Mouse (Mus musculus): ENCODE measurements at regions not wholly inside any gene's neighbourhood (a gene's known extent, or its start where the extent isn't known, plus 50 kb on each side); places are given as distances from the start of the nearest gene placed in this dataset.

GRCm38 (mm10) chr9:82712769-82713733, 116.3 kb upstream of the Irak1bp1 start:
- no peak for ATAC-seq (ENCODE audit: low TSS enrichment)

- ATAC-seq (ENCODE audit: low TSS enrichment) = peak; percentile 62; the same call in 1 of the 2 replicates
Observed at GRCm38 (mm10) chr9:82728652-82729051, 100.7 kb upstream of the Irak1bp1 start.

GRCm38 (mm10) chr9:82729646-82730045, 99.7 kb upstream of the Irak1bp1 start:
- ATAC-seq (ENCODE audit: low TSS enrichment) = peak; percentile 81

- ATAC-seq (ENCODE audit: low TSS enrichment) = no peak
Observed at GRCm38 (mm10) chr9:82733024-82733585, 96.2 kb upstream of the Irak1bp1 start.

GRCm38 (mm10) chr9:82734959-82735358, 94.4 kb upstream of the Irak1bp1 start:
- ATAC-seq (ENCODE audit: low TSS enrichment) = peak; percentile 95

GRCm38 (mm10) chr9:82759979-82760378, 69.4 kb upstream of the Irak1bp1 start:
- ATAC-seq (ENCODE audit: low TSS enrichment) = no peak

GRCm38 (mm10) chr9:82760682-82761468, 68.5 kb upstream of the Irak1bp1 start:
- no peak for ATAC-seq (ENCODE audit: low TSS enrichment)

- no peak for ATAC-seq (ENCODE audit: low TSS enrichment)
Observed at GRCm38 (mm10) chr9:82763651-82764050, 65.7 kb upstream of the Irak1bp1 start.
